Mouse (Mus musculus) mature B cell (primary cell): ENCODE measurements around the gene Cux1.

Experiments used
- in situ Hi-C: fragments of 300-500 bp; cut with MboI; formaldehyde crosslinking; loops from 2 replicates; pipeline ENCODE4 v1.14.3; 2019

The Cux1 gene

DNA sequence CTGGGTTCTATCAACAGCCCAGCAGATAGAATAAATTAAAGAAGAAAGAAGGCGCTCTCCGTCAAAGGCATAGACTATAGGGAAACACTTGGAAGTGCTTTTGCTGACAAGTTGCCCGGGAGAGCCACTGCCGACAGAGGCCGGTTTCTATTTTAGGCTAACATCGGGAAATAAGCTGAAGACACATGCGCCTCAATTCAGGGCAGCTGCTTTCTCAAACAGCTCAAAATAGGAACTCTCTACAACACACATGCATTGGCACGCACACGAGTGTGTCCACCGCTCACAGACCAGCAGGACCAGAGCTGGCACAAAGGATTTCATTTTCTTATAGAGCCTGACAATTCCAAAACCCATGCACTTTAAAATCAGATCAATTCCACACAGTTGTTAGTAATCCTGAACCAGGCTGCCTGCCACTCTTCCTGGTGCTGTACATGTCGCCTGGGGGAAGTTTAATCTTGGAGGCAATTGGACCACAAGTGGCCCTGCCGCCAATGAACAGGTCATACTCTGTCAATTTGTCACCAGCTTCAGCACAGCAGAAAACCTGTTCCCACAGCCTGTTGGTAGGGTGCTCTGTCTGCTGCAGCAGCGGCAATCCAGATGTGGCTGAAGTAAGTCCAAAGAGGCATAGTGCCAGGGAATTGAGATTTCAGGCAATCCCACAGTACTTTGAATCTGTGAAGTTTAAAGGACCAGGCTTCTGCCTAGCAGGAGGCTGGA is 139.4 kb downstream of the Cux1 start:
- in situ Hi-C loops, result no loop called here

GRCm38 (mm10) chr5:136427121-136427771 is 140.0 kb downstream of the Cux1 start:
- in situ Hi-C loops, result no loop called here

- in situ Hi-C loops, result no loop called here
These were observed 144.3 kb downstream of the Cux1 start for GRCm38 (mm10) chr5:136422948-136423347.

DNA sequence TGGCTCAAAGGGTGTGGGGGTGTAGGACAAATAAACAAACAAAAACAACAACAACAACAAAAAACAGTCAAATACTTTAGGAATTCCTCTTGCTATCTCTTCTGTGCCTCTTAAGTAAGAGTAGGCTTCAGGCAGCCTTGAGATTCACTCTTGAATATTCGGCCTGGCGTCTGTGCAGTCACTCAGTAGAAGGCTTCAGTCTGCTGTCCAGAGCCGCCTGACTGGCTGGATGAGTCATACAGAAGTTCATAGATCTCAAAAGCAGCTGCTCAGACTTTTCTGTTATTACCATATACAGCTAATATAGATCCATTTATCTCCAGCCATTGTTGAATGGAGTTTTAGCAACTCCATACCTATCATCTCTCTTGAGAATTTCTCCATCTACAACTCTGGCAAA is 145.4 kb downstream of the Cux1 start:
- in situ Hi-C loops, result no loop called here

DNA sequence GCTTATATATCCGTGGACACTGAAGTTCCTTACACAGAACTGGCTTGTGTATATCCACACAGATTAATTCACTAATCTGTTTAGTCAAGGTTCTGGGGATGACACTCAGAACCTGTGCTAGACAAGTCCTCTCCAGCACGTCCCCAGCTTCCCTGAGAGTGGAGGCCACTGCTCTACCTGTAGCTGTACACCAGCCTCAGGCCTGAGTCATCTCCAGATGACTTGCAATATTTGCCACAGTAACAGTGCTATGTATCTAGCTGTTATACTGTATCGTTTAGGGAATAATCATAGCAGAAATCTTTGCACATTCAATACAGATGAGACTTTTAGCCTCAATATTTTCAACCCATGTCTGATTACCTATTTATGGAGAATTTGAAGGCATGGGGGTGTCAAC is 146.0 kb downstream of the Cux1 start:
- in situ Hi-C loops, result no loop called here

GRCm38 (mm10) chr5:136420342-136420741 is 146.9 kb downstream of the Cux1 start:
- in situ Hi-C loops, result no loop called here

DNA sequence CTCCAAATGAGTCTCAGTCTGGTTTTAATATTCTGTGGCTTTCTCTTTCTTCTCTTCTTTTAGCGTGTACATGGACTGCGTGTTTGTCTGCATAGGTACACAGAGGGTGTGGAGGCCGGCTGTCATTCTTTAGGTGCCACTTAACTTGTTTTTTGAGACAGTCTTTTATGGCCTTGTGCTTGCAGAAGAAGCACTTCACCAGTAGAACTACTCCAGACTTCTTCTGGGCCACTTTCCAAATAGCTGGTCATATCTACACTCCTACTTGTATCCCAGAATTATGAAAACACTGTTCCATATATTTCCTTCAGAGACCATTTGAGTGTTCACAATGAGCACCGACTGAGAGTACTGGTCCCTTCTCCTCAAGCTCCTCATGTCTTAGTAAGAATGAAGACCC is 149.4 kb downstream of the Cux1 start:
- in situ Hi-C loops, result no loop called here

GRCm38 (mm10) chr5:136414479-136414878 is 152.8 kb downstream of the Cux1 start:
- in situ Hi-C loops, result no loop called here

- in situ Hi-C loops, result no loop called here
These were observed 156.6 kb downstream of the Cux1 start for GRCm38 (mm10) chr5:136410681-136411181.

DNA sequence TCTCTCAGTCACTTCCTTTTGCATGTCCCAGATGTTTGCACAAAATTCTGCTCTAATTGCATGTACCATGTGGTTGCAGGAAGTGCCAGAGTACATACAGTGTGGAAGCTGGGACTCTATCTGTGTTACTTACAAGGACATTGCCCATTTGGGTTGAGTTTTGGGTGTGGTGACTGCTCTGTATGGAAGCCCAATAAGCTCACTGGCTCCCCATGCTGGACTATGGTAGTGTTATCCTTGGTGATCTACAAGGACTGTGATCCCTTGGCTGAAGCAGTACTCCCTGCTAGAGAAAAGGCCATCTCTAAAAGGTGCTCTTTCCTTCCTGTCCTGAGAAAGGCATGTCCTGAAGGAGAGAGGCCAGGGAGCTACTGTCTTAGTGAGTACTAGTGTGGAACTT is 160.9 kb downstream of the Cux1 start:
- in situ Hi-C loops, result no loop called here

DNA sequence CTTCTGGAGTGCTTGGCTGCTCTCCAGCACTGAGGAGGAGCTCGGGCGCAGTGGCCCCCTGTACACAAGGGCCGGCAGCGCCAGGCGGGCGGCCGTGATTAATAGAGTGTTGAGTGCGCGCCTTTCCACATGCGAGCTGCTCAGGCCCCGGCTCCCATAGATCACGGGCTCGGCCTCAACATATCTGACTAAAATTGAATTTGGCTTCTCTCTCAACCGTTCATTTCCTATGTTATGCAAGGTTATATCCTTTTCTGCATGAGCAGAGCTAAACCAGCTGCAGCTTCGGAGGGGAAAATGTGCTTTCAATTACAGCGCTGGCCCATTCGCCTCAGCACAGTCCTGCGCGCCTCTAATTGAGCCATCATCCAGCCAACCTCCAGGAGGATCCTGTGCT is 163.7 kb downstream of the Cux1 start:
- in situ Hi-C loops, result no loop called here

DNA sequence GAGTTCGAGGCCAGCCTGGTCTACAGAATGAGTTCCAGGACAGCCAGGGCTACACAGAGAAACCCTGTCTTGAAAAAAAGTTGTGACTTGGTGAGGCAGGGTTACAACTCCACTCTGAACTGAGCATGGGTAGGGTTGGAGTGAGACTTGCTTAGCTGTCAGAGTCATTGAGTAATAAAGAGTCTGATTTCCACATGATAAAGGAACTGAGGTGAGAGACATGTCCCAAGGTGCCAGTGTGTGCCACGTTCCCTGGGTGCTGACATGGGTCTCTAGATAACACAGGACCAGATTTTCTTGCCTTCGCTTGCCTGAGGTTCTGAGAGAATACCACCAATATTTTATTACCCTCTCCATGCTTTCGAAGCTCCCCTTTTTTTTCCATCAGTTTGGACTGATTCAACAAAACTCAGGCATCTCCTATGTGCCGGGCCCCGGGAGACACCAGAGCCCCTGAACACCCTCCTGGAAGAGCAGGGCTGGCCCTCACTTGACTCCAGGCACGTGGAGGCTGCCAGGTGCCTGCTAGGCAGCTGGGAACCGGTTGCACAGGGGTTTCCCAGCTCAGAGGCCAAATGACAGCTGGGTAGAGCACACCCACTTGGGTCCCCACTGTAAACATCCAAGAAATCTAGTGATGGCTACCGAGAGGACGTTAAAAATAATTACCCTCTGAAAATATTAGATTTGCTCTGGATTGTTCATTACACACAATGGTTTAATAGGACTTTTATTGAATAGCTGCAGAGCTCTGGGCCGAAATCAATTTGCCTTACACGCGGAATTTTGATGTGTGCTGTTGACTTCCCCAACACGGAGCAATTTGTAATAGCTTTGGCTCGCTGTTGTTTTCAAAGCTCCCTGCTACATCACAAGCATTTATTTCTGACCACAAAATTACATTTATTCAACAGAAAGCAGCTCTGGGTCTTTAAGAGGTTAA is 164.4 kb downstream of the Cux1 start:
- in situ Hi-C loops, result no loop called here

DNA sequence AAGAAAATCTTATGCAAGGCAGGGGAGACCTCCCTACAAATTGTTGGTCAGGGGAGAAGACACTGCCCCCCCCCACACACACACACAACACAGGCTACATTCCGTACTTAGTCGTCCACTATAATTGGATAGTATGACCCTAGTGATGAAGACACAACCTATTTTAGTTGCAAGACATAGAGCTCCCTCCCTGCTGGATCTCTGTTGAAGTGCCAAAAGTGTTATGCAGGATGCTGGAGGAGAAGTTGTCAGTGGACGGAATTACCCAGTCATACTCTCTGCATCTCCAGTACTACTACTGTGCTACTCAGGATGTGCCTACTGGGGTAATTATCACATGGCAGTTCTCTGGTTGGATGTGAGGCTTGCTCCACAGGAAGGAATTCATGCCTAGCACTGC is 168.6 kb downstream of the Cux1 start:
- in situ Hi-C loops, result no loop called here

DNA sequence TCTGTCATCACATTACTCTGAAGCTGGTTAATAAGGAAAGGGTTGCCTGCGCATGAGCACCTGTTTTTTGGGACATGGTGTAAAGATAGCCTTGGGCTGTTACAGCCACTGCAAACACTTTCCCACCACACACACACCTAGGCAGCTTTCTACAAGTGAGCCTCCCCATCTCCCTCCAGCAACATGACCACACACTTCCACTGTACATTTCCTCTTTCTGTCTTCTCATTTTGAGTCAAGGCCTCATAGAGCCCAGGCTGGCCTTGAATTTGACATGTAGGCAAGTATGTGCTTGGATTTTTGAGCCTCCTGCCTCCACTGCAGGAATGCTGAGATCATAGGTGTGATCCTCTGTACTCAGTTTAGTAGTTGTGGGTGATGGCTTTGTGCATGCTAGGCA is 170.6 kb downstream of the Cux1 start:
- in situ Hi-C loops, result no loop called here

DNA sequence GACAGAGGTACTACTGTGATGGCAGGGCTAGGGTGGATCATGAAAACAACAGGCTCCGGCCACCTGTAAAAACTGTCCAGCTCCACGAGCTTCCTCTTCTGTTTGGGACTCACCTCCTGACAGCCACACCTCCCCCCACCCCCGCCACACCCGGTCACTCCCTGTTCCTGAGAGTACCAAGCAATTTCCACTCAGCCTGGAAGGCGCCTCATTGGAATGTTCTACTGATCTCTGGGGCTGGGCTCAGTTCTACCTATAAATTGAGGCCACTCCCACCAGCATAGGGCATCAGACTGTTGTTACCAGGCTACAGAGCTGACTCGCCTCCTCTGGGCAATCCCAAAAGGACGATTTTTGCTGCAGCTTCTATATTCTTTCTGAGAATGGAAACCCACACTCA is 171.0 kb downstream of the Cux1 start:
- in situ Hi-C loops, result no loop called here

DNA sequence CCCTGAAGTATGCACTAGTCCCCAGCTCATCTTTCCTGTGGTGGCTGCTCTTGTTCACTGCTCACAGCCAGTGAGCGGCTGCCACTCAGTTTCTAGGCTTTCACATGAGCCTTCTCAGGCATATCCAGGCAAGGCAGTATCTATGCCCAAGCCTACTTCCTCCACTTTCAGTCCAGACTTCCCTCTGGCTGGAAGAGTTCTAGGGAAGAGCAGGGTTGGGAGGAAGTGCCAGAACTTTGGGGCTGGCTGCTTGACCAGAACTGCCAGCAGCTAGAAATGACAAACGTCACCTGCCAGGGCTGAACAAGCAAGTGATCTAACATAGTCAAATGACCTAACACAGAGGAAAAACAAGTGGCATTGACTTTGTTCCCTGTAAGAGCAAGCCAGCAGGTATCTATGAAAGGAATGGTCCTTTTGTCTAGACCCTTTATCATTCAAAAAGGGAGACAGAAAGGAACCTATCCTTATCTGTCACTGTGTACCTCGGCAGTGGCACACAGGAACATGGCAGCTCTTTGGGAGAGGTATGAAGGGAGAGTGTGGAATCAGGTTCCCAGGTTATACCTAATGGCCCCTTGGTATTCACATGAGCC is 171.6 kb downstream of the Cux1 start:
- in situ Hi-C loops, result no loop called here

- in situ Hi-C loops, result no loop called here
These were observed 172.6 kb downstream of the Cux1 start for GRCm38 (mm10) chr5:136394517-136395212.

- in situ Hi-C loops, result no loop called here
These were observed 173.7 kb downstream of the Cux1 start for GRCm38 (mm10) chr5:136393621-136394020.

GRCm38 (mm10) chr5:136386757-136387156 is 180.5 kb downstream of the Cux1 start:
- in situ Hi-C loops, result no loop called here

DNA sequence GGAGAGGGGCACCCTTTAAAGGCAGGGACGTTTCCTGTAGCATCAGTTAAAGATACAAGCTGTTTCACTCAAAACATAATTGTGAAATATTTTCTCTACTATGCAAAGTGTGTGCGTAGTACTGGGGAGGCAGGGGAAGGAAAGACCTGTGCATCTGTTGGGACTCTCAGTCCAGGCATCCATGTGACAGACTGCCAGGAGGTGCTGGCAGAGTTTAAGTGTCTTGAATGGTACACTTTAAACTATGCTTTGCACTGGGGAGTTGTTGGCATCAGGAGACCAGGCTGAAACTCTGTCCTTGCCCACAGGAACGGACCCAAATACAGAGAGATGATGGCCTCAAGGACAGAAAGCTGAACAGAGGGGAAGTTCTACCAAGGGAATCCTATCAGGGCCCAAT is 182.1 kb downstream of the Cux1 start:
- in situ Hi-C loops, result no loop called here

DNA sequence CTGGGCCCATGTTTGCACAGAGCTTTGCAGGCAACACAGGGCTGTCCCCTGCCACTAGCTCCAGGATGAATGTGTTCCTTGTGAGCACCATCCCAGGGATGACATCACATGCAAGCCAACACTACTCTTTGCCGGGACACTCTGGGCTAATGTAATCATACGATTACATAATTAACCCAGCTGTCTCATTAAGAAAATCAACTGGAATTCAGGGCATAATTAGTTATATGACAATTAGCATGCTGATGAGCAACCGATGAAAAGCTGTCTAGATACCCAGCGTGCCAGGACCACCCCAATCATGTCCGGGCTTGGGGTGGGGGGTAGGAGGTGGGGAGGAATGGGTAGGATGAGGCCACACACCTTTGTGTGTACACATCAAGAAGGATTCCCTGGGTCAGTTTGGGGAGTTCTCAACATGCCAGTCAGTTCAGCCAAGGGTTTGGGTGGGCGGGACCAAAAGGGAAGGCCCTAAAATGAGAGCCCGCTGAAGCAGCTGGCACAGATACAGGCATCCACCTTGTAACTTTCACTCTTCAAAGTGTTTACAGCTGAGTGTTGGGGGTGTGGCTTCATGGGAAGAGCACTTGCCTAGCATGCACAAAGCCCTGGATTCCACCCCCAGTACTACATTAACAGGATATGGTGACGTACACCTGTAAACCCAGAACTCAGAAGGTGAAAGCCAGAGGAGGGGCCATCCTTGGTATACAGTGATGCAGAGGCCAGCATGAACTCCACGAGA is 184.9 kb downstream of the Cux1 start:
- in situ Hi-C loops, result no loop called here
